Mouse (Mus musculus): ENCODE data around the gene Nprl2.

Gene Nprl2

DNA sequence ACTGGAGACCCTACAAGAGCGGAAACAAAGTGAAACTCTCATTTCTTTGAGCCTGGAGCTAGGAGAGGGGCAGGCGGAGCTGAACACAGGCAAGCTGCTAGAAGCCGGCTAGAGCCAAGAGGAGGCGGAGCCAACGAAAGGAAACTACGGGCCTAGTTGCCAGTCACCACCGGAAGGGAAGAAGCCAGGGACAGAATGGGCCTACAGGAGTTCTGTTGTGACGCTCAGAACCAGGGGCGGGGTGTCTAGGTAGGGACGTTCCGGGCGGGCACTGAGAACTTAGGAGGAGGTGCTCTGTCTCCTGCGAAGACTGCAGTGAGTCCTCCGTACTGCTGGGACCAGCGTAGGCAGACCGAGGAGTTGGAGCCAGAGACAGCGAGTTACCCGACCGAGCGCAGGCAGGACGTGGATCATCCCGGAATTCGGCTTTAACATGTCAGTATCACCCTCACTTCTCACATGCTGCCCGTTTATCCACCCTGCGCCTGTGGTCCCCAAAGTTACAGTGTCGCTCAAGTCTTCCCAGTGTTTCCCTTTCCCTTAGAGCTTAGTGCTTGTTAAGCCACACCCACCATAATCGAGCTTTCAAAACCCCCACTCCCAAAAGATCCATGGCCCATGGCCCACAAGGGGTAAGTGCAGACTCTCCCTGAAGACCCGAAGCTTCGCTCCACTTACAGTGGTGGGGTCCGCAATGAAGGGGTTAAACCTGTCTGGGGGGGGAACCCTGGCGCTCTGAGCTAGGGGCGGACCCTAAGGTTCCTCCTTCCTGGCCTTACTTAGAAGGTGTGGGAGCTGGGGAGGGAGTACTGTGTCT lies 38.7 kb downstream of the Nprl2 start, which contains the start of gene Hyal3:
Gene Hyal3 (plus strand): TSS at position 318 of the 817 bp plus-strand sequence.
- peak; percentile 81 for DNase-seq

DNA sequence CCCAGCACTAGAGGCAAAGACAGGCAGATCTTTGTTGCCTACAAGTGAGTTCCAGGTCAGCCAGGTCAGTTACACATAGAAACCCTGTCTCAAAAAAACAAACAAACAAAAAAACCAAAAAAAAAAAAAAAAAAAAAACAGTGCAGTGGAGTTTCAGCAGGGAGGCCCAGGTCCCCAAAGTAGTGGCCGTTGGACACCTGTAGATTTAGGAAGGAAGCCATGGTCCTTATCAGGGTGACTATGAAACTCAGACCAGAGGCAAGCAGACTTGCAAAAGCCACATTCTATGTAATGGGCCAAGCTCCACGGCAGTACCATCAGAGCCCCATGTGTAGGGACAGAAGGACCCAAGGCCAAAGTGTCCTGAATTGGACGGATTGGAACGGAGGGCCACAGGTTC lies 39.6 kb downstream of the Nprl2 start:
- no peak for DNase-seq

DNA sequence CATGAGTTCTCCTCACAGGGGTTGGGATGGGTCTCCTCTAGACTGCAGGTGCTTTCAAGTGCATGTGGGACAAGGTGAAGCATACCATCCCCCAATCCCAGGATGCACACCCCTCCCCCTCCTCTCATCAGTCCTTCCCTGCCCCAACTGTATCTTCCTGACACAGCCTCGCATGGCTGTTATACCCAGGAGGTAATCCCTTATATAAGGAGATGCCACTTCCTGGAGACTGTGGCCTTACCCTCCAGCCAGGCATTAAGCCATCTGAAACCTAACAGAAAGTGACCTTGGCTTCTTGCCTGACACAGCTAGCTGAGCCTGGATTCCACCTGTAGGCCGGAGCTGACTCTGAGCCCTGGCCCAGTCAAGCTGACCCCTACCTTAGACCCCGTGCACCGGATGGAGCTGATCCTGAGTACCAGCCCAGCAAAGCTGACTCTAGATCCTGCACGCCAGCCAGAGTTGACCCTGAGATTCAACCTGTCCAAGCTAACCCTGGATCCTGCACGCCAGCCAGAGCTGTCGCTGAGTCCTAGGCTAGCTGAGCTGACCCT lies 40.6 kb downstream of the Nprl2 start:
- no peak for DNase-seq

DNA sequence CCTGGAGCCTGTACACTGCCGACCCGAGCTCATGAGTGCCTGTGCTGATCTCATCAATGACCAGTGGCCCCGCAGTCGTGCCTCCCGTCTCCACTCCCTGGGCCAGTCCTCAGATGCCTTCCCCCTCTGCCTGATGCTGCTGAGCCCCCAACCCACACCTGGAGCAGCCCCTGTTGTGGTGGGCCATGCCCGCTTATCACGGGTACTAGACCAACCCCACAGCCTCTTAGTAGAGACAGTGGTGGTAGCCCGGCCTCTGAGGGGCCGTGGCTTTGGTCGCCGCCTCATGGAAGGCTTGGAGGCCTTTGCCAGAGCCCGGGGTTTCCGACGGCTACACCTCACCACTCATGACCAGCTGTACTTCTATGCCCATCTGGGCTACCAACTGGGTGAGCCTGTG lies 41.1 kb downstream of the Nprl2 start:
- DNase-seq = no peak

DNA sequence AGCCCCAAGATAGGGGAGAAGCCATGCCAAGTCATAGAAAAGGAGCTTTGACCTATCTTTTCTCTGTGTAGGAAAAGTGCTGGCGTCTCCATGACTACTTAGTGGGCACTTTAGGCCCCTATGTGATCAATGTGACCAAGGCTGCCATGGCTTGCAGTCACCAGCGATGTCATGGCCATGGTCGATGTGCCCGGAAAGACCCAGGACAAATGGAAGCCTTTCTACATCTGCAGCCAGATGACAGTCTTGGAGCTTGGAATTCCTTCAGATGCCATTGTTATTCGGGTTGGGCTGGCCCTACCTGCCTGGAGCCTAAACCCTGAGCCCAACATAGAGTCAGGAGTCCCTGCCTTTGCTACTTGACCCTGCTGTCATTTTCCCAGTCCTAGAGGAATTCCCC lies 44.5 kb downstream of the Nprl2 start:
- DNase-seq = no peak

DNA sequence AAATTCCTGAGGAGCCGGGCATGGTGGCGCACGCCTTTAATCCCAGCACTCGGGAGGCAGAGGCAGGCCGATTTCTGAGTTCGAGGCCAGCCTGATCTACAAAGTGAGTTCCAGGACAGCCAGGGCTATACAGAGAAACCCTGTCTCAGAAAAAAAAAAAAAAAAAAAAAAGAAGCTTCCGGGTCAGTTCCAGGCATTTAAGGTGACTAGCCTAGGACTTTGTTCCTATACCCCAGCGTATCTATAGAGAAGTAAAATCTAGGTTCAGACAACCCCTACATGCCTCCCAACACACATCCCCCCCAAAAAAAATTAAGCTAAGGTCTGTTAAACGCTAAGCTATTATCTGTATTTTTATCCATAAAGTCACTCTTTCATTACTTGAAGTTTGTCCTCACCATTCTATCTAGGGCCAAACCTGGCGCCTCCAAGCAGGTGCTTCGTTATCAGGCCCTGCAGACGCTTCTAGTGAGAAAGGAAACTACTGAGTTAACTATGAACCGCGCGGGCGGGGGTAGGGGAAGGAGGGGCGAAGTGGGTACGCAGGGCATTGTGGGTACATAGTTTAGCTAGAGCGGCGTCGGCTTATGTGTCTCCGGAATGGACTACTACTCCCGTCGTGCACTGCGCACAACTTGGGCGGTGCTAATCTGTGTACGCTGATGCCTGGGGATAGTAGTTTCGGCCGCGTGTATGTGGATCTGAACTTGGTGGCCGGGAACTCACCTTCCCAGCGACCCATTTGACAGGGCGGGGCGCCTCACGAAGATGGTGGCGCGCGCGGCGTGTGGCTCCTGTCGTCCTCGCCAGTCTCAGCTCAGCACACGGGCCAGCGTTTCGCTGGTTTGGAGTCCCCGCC lies 45.2 kb downstream of the Nprl2 start, which contains the start of gene Ifrd2:
Gene Ifrd2 (plus strand): TSS at position 669 of the 859 bp plus-strand sequence.
- peak; percentile 96 for DNase-seq

DNA sequence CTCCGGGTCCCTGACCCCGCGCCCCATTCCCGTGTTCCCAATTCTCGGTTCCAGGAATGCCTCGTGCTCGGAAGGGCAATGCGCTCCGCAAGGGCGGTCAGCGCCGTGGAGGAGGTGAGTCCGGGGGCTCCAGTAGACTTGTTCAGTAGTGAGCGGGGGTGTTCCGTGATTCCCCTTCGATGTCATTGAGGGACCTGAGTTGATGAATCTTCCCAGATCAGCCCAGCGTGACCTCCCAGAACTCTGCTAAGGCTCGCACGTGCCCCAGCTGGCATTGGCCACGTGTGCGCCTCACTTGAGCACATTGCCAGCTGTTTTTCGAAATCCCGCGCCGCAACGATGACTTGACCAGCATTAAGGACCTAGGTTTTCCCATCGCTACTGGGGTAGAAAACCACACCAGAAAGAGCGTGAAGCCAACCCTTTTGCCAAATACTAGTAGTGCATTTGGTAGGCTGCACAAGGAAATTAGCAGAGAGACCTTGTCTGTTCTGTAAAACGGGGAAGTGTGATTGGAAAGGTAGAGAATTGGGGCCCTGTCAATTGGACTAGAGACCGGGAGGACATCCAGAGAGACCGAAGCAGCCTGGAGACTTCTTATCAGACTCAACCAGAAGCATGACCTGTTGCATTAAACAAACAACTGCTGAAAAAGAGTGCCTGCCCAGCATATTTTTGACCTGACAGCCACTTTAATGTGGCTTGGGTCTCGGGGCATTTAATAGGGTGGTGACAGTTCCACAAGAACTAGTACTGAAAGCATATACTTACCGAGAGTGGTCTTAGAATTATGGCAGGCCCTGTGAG lies 46.0 kb downstream of the Nprl2 start:
- peak; percentile 61 for DNase-seq

DNA sequence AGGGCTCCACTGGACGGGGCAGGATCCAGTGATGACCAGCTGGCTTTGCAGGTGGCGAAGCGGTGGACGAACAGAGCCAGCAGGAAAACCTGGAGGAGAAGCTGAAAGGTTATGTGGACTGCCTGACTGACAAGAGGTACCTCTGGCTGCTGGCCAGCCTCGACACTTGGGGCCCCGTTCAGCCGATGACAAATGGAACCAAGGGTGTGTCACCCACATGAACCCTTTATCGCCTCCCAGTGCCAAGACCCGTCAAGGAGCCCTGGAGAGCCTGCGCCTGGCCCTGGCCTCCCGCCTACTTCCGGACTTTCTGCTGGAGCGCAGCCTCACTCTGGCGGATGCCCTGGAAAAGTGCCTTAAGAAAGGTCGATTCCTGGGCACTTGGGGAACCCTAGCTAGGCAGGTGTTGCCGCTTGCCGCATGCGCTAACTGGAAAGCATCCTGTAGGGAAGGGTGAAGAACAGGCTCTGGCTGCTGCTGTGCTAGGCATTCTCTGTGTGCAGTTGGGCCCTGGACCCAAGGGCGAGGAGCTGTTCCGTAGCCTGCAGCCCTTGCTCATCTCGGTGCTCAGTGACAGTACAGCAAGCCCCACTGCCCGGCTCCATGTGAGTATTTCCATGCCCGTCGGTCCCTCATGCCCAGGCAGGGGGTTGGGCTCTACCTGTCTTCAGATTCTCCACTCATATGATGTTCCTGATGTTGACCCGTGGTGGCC lies 48.2 kb downstream of the Nprl2 start:
- no peak for DNase-seq

DNA sequence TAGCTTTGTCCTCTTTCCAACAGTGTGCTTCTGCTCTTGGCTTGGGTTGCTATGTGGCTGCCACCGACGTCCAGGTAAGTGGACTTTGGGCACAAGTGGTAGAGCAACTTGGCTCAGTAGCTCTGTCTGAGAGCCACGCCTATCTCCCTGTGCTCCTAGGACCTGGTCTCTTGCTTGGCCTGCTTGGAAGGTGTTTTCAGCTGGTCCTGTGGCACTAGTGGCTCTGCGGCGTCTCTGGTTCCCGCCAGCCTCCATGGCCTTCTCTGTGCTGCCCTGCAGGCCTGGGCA lies 48.7 kb downstream of the Nprl2 start:
- no peak for DNase-seq

DNA sequence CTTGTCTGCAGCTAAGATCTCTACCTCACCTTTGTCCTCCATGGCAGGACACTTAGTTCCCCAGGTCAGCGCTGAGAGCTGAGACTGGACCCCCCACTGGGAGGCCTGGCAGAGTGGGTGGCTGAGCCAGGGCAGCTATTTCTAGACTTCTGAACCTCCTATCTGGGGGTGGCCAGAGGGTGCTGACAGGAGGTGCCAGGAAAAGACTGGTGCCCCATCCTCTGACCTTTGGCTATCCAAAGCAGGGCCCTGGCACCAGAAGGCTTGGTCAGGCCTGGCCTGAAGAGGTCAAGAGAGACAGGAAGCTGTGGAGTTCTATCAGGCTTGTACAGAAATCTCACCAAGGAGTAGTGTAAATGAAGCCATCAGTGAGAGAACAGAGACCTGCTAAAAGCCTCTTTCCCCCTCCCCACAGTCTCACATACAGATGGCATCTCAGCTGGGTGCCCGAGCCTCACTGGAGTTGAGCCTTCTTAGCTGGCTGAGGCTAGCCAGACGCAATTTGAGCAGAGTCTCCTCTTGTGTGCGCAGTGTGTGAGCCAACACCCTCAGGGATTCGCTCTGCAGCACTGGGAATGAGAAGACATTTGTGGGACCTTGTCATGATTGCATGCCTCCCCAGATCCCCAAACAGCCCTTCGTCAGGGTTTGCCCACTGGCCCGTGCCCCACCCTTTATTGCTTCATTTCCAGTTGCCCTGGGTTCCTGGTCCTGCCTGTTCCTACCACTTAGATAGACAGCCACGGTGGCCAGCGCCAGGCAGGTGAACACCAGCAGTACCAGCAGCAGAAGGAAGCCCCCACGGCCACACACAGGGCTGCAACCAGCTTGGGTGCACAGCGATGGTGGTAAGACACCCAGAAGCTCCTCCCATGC lies 51.3 kb downstream of the Nprl2 start:
- DNase-seq = peak; percentile 82

DNA sequence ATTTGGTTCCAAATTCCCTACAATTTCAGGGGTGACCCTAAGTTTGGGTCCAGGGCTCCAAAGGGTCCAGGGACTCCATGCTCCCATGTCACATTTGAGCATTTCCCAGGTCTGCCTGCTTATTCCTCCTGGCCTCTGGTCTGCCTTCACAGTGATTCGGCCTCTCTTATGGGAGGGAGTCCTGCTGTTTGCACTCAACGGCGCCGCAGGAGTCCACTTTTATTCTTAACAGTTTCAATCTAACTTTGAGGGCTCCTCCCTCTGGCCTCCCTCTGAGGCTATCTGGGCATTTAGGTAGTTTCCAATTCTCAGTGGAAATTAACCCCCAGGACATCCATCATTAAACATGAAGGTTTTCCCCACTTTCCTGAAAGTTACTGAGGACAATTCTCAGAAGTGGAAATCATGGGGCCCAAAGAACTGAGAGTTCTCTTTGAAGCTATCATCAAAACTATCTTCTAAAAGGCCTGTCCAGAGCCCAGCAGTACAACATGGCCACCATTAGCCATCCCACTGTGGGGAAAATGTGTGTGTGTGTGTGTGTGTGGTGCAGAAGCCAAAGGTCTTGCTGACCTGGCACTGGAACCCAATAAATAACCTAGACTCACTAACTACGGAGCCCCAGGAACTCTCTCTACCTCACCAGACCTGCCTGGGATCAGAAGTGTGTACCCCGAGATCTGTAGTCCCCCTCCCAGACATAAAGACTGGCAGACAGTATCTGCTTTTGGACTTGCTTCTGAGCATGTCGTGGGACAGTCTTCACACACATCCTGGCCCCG lies 52.4 kb downstream of the Nprl2 start:
- DNase-seq = no peak
